Comparison of ENCODE assay signal across 13 mouse cellular contexts in genomic region chr9:61441206-61441913, GRCm38 (mm10).
DNase-seq lines count a peak whose midpoint lies in the region; ATAC-seq and TF ChIP-seq lines count a peak whose summit lies in the region.
"Had no signal": no experiment of that assay in that cellular context is flagged by ENCODE, and none has a peak within 500 bp of the region (broad histone marks: within the 10 kb centered on the region; RNA-seq: fewer than 3 reads in every experiment).

No protein-coding gene starts in this region.

- H3K4me3 ChIP-seq in kidney, postnatal 0 days (replicated peaks; ENCODE audit: low read depth, low read length): no peak overlapping the region
- no peak overlapping the region for H3K4me3 ChIP-seq in midbrain, embryonic 14.5 days (replicated peaks; ENCODE audit: low read depth, low read length)
- no peak overlapping the region for H3K4me3 ChIP-seq in midbrain, embryonic 15.5 days
- no peak overlapping the region for H3K4me3 ChIP-seq in limb, embryonic 14.5 days (replicated peaks; ENCODE audit: low read length)
- H3K4me3 ChIP-seq in hindbrain, embryonic 12.5 days: no peak overlapping the region
- H3K4me3 ChIP-seq: hindbrain, embryonic 10.5 days had no signal

- H3K4me1 ChIP-seq in kidney, postnatal 0 days (replicated peaks; ENCODE audit: insufficient read depth, low read length): 0 out of 2 replicates have a peak, but pooled peaks cover 4% of the 10 kb centered on the region
- H3K4me1 ChIP-seq in midbrain, embryonic 14.5 days (ENCODE audit: control insufficient read depth, insufficient read depth, low read length): peaks cover 30% of the 10 kb centered on the region
- peaks cover 25% of the 10 kb centered on the region for H3K4me1 ChIP-seq in midbrain, embryonic 15.5 days
- peaks cover 22% of the 10 kb centered on the region for H3K4me1 ChIP-seq in limb, embryonic 14.5 days (ENCODE audit: control insufficient read depth, insufficient read depth, low read length)
- peaks cover 34% of the 10 kb centered on the region for H3K4me1 ChIP-seq in hindbrain, embryonic 12.5 days

- TF ChIP-seq CTCF in kidney, postnatal 0 days (IDR thresholded peaks at IDR 0.05; ENCODE audit: low read depth): no peak

- TF ChIP-seq POLR2A in limb, embryonic 14.5 days (IDR thresholded peaks at IDR 0.05; ENCODE audit: borderline replicate concordance, extremely low read depth, insufficient read depth, insufficient read length): no peak

- peak; percentile 23 for DNase-seq in adrenal gland, postnatal 25 days
- no peak for DNase-seq in adrenal gland, postnatal 36 days
- peak; percentile 37 for DNase-seq in kidney, postnatal 0 days (ENCODE audit: low spot score)
- no peak for DNase-seq in kidney, adult 8-10 months
- peak; percentile 47 for DNase-seq in midbrain, embryonic 14.5 days
- DNase-seq in limb, embryonic 14.5 days (ENCODE audit: low spot score): peak; percentile 57
- DNase-seq: cerebellum, adult 11-12 months; kidney, adult 9 months; spleen, adult 18-20 months had no signal

- no peaks in the 10 kb centered on the region for H3K9me3 ChIP-seq in kidney, postnatal 0 days (replicated peaks; ENCODE audit: low read length)
- no peaks in the 10 kb centered on the region for H3K9me3 ChIP-seq in midbrain, embryonic 14.5 days (ENCODE audit: control insufficient read depth, low read length)
- no peaks in the 10 kb centered on the region for H3K9me3 ChIP-seq in midbrain, embryonic 15.5 days
- H3K9me3 ChIP-seq in limb, embryonic 14.5 days (ENCODE audit: control insufficient read depth, low read length): no peaks in the 10 kb centered on the region
- H3K9me3 ChIP-seq in hindbrain, embryonic 12.5 days (replicated peaks): no peaks in the 10 kb centered on the region
- H3K9me3 ChIP-seq: hindbrain, embryonic 10.5 days had no signal

- no peak overlapping the region for H3K9ac ChIP-seq in kidney, postnatal 0 days (ENCODE audit: low read depth, low read length)
- H3K9ac ChIP-seq in midbrain, embryonic 14.5 days (replicated peaks; ENCODE audit: low read length): no peak overlapping the region
- H3K9ac ChIP-seq in midbrain, embryonic 15.5 days: no peak overlapping the region
- H3K9ac ChIP-seq in limb, embryonic 14.5 days (ENCODE audit: low read depth, low read length, severe bottlenecking): no peak overlapping the region
- H3K9ac ChIP-seq in hindbrain, embryonic 12.5 days: no peak overlapping the region

- 40% methylated on average over 11 of the region's 11 CpGs for WGBS in kidney, postnatal 0 days
- WGBS in midbrain, embryonic 14.5 days: 40% methylated on average over 11 of the region's 11 CpGs
- 38% methylated on average over 11 of the region's 11 CpGs for WGBS in midbrain, embryonic 15.5 days
- 9% methylated on average over 11 of the region's 11 CpGs for WGBS in limb, embryonic 14.5 days
- WGBS in hindbrain, embryonic 12.5 days: 53% methylated on average over 11 of the region's 11 CpGs

- no peak overlapping the region for H3K27ac ChIP-seq in kidney, postnatal 0 days
- H3K27ac ChIP-seq in midbrain, embryonic 14.5 days (replicated peaks; ENCODE audit: low read depth, low read length): no peak overlapping the region
- no peak overlapping the region for H3K27ac ChIP-seq in midbrain, embryonic 15.5 days
- no peak overlapping the region for H3K27ac ChIP-seq in limb, embryonic 14.5 days (replicated peaks; ENCODE audit: low read depth, low read length)
- H3K27ac ChIP-seq in hindbrain, embryonic 12.5 days: no peak overlapping the region
- H3K27ac ChIP-seq: hindbrain, embryonic 10.5 days had no signal

- no peaks in the 10 kb centered on the region for H3K36me3 ChIP-seq in kidney, postnatal 0 days (ENCODE audit: insufficient read depth, low read length)
- no peaks in the 10 kb centered on the region for H3K36me3 ChIP-seq in midbrain, embryonic 14.5 days (ENCODE audit: control insufficient read depth, insufficient read depth, low read length)
- no peaks in the 10 kb centered on the region for H3K36me3 ChIP-seq in midbrain, embryonic 15.5 days (replicated peaks)
- no peaks in the 10 kb centered on the region for H3K36me3 ChIP-seq in limb, embryonic 14.5 days (ENCODE audit: control insufficient read depth, insufficient read depth, low read length)
- no peaks in the 10 kb centered on the region for H3K36me3 ChIP-seq in hindbrain, embryonic 12.5 days
- H3K36me3 ChIP-seq: hindbrain, embryonic 10.5 days had no signal

- no peak for ATAC-seq in kidney, postnatal 0 days (replicated peaks; ENCODE audit: low FRiP score, low read depth)
- ATAC-seq in midbrain, embryonic 14.5 days (ENCODE audit: low FRiP score, low TSS enrichment): no peak
- ATAC-seq in midbrain, embryonic 15.5 days (replicated peaks): no peak
- no peak for ATAC-seq in limb, embryonic 14.5 days (ENCODE audit: low FRiP score, low read depth)
- no peak for ATAC-seq in hindbrain, embryonic 12.5 days (ENCODE audit: low FRiP score)

- H3K27me3 ChIP-seq in kidney, postnatal 0 days (ENCODE audit: insufficient read depth, low read length): no peaks in the 10 kb centered on the region
- H3K27me3 ChIP-seq in midbrain, embryonic 14.5 days (ENCODE audit: control insufficient read depth, insufficient read depth, low read length): no peaks in the 10 kb centered on the region
- no peaks in the 10 kb centered on the region for H3K27me3 ChIP-seq in midbrain, embryonic 15.5 days (replicated peaks)
- no peaks in the 10 kb centered on the region for H3K27me3 ChIP-seq in limb, embryonic 14.5 days (ENCODE audit: control insufficient read depth, insufficient read depth, low read length)
- H3K27me3 ChIP-seq in hindbrain, embryonic 12.5 days: peaks cover 34% of the 10 kb centered on the region

- no peak overlapping the region for H3K4me2 ChIP-seq in kidney, postnatal 0 days (ENCODE audit: low read length)
- H3K4me2 ChIP-seq in midbrain, embryonic 14.5 days (ENCODE audit: low read length): no peak overlapping the region
- H3K4me2 ChIP-seq in midbrain, embryonic 15.5 days: no peak overlapping the region
- H3K4me2 ChIP-seq in limb, embryonic 14.5 days (replicated peaks; ENCODE audit: low read depth, low read length, severe bottlenecking): no peak overlapping the region
- H3K4me2 ChIP-seq in hindbrain, embryonic 12.5 days (replicated peaks): no peak overlapping the region
- H3K4me2 ChIP-seq: heart, embryonic 11.5 days had no signal

Comparison
In these comparisons a context has a peak if more than half of its experiments do, and no peak if none do; other contexts are left out.
1. DNase-seq: peak in adrenal gland, postnatal 25 days (single experiment), kidney, postnatal 0 days (single experiment), midbrain, embryonic 14.5 days (single experiment) and limb, embryonic 14.5 days (single experiment); none in adrenal gland, postnatal 36 days (0 of 2) and kidney, adult 8-10 months (0 of 2).